Comparison of ENCODE assay signal across 11 mouse cellular contexts in the genomic region with DNA sequence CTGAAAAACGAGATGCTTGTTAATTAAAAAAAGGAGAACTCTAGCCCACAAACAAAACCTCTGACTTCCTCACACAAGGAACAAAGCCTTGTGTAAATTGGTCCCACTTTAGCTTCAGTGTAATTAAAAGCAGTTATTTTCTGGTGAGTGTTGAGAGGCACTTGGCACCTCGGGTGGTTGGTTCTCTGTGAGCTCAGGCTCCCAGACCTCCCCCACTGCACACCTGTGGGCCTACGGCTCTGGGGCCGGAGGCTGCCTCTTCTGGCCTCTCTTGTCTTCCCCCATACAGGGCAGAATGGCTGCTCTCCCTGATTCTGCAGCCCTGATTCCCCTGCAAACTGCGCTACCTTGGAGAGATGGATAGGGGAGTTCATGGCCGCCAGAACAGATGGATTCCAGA. TPM values are rescaled to one million over a fixed set of nuclear protein-coding genes. Genes with fewer than 3 reads are reported as not detected.
DNase-seq lines count a peak whose midpoint lies in the region; ATAC-seq lines count a peak whose summit lies in the region.
"Had no signal": no experiment of that assay in that cellular context is flagged by ENCODE, and none has a peak within 500 bp of the region (broad histone marks: within the 10 kb centered on the region; RNA-seq: fewer than 3 reads in every experiment).

No protein-coding gene starts in this region.

- no peak overlapping the region for H3K9ac ChIP-seq in limb, embryonic 12.5 days (replicated peaks)

- H3K36me3 ChIP-seq in limb, embryonic 12.5 days: peaks cover 63% of the 10 kb centered on the region
- H3K36me3 ChIP-seq: G1E had no signal

- no peak; the same call in 1 of the 2 replicates for ATAC-seq in limb, embryonic 12.5 days (ENCODE audit: insufficient number of reproducible peaks, insufficient read depth, low FRiP score, low TSS enrichment, low read depth)

- peak overlapping the region; percentile 79 for H3K27ac ChIP-seq in limb, embryonic 12.5 days

- peaks cover 31% of the 10 kb centered on the region for H3K4me1 ChIP-seq in limb, embryonic 12.5 days (replicated peaks)

- no peak overlapping the region for H3K4me3 ChIP-seq in limb, embryonic 12.5 days (replicated peaks)

- no peaks in the 10 kb centered on the region for H3K9me3 ChIP-seq in limb, embryonic 12.5 days

- WGBS in limb, embryonic 12.5 days: 33% methylated on average over 6 of the region's 6 CpGs

- 0 out of 2 replicates have a peak overlapping the region, but pooled peaks have one; percentile 8 for H3K4me2 ChIP-seq in limb, embryonic 12.5 days

- DNase-seq in lung, adult 18-20 months: peak; percentile 25 to 30
- DNase-seq in lung, postnatal 25 days (ENCODE audit: low spot score): no peak
- peak; percentile 25 to 41 for DNase-seq in thymus, postnatal 36 days
- no peak for DNase-seq in thymus, adult 18-20 months
- DNase-seq in layer of hippocampus, postnatal 10 days (ENCODE audit: low spot score in 2 of 2): no peak
- no peak for DNase-seq in adrenal gland, postnatal 10 days
- DNase-seq: adrenal gland, adult 2 months; cerebellum, postnatal 10 days; heart, postnatal 10 days had no signal

- H3K27me3 ChIP-seq in limb, embryonic 12.5 days: no peaks in the 10 kb centered on the region

RNA-seq across cellular contexts. Expression of gene Slc38a1, which starts 49.3 kb away (rescaled TPM):
- 121 and 152 TPM in 2 replicates for polyA plus RNA-seq in limb, embryonic 12.5 days (2016; fragmentation: Nextera tagmentation; extraction: Ambion mirVana)
- 10 to 100 TPM; 76.7 to 78.8 TPM for total RNA-seq in layer of hippocampus, postnatal 10 days (2021)
- 10 to 100 TPM; 31.9 to 40.4 TPM for total RNA-seq in adrenal gland, postnatal 10 days (2021)
- polyA plus RNA-seq: G1E had no signal

Comparison
In these comparisons a context has a peak if more than half of its experiments do, and no peak if none do; other contexts are left out.
1. DNase-seq: peak in lung, adult 18-20 months (2 of 2) and thymus, postnatal 36 days (2 of 2); none in lung, postnatal 25 days (single experiment), thymus, adult 18-20 months (0 of 2), layer of hippocampus, postnatal 10 days (0 of 2) and adrenal gland, postnatal 10 days (single experiment).